Mouse (Mus musculus) cerebellum, adult (tissue): ENCODE measurements around the gene Clstn2.

ENCODE experiments used
- ATAC-seq: cut with Nextera tagmentation; 2 replicates; pipeline ENCODE4 v1.9.2; 2017; ENCODE audit warnings: mild to moderate bottlenecking, moderate library complexity, mixed read lengths; ENCODE audit not compliant: insufficient number of reproducible peaks, low FRiP score, low TSS enrichment

Clstn2 gene

DNA sequence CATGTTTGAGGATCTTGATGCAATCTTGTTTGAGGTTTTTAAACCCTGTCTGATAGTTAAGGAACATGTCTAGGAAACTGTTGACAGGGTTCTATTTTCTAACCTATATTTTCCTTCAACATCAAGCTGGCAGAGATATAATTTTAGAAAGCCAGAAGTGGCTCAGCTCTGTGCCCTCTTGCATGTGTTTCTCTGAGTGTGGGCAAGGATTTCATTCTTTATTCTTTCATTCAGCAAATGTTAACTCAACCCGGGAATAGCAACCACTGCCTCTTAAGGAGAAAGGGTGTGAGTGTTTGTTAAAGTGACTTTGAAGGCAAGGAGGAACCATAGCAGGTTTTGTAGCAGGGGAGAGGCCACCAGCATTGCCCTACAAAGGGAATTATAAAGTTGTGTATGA, 337.7 kb downstream of the Clstn2 start:
- ATAC-seq: no peak

DNA sequence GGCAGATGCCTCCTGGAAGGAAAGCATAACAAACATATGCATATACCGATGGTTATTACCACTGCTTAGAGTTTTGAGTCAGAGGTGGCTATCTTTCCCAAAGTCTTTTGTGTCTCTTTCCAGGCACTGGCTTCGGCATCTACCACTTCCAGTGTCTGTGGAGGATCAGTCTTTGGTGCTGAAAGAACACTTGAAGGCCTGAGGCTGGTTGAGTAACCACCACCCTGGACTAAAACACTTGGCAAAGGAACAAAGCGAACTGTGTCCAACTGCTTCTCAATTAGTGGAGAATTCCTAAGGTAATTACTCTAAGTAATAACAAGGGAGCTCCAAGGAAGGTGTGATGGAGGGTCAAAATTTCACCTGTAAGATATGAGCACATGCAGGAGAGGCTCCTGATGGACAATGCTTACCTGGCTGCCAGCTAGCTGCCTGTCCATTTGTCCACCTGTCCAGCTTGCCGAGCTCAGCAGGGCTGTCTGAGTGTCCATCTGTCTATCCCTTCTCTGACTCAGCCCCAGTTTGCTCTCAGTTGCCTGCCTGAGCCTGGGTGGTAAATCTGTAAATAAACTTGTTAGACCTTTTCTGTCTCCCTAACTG, 346.1 kb downstream of the Clstn2 start:
- no peak for ATAC-seq

DNA sequence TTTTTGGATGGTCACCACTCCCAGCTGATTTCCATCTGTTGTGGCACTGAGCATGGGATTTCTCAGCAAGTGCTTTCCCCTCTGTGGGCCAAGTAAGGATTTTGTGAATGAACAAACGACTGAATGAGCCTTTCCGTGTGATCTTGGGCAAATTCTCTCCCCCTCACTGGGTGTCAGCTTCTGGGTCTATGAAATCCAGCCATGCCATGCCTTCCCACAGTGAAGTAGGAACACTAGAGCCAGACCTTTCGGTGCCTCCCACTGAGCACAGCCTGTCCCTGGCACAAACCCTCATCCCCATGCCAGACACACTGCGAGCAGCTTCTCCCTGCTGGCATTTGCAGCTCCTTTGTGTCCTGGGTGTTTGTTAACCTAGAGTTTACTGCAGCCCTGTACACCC, 347.3 kb downstream of the Clstn2 start:
- peak; percentile 94 for ATAC-seq

DNA sequence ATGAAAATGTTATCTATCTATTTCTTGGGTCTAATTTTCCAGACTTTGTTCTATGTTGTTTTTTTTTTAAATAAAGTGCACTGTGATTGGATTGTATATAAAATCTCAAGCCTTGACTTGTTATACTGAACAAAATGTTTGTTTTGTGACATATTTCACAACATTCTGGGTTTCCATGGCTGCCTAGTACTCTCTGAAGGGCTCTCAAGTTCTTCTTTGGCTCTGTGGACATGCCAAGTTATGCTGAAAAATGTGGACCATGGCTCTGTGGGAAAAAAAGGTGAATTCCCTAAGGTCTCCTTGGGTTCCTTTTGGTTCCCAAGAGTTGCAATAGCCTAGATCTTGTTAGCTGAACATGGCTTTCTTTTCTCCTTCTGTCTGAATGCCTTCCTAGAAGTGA, 353.1 kb downstream of the Clstn2 start:
- ATAC-seq: no peak

DNA sequence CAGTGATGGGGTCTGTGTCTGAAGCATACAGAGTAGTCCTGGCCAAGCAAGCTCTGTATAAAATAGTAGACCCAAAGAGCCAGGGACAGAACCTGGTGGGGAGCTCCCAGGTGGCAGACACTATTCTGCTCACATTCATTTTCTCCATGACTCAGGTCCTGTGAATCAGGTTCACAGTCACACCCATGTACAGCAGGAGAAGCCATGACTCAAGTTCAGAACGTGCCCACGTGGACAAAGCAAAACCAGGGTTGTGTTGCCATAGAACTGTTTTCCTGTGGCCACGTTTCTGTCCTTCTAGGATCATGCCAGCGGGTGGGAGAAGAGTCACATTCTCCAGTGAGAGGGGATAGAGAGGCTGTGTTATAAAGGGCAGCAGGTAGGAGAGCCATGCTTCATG, 353.9 kb downstream of the Clstn2 start:
- no peak for ATAC-seq

DNA sequence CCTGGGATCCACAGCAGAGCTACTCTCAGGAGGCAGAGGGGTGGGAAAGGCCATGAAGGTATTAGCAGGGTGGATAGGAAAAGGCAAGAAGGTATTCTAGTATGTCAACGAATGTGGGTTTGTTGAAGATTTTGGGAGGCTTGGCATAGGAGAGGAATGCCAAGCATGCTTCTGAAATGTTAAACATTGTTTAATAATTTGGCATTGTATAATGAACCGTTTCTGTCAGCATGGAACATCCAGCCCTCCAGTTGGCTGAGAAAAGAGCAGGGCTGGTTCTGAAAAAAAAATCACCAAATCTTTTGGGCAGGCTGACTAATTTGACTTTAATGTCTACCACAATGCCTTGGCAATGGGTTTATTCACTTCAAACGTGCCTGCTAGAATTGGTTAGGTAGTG, 355.9 kb downstream of the Clstn2 start:
- no peak for ATAC-seq

DNA sequence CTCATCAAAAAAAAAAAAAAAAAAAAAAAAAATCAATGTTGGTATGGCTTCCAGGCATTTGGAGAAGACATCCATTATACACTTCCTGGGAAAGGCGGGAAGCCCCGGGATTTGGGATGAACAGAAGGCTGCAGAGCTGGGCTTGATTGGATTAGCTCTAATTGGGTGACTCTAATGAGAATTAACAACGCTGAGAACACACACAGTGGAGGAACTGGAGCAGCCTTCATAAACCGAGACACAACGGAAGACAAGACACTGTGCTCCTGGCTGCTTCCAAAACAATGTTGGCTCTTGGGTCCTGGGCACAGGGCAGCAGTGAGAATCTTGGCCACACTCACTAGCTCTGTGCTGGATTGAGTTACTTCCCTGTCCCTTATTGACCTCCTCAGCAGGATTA, 360.3 kb downstream of the Clstn2 start:
- ATAC-seq: no peak

DNA sequence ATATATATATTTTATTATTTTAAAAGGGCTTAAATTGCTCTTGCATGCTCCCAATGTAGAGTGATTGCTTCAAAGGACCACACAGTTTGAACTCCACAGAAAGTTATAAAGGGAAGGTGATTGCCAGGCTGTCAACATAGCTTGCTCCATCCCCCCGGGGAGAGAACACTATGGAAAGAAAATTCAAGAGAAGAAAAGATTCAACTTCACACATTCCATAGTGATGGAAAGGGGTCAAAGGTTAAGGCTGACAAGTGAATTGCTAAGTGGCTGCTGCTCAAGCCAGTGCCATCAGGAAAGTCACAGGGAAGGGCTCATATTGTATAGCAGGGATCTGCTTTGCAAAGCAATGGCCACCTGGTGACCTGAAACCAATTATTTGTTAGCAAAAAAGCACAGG, 360.8 kb downstream of the Clstn2 start:
- ATAC-seq: no peak

DNA sequence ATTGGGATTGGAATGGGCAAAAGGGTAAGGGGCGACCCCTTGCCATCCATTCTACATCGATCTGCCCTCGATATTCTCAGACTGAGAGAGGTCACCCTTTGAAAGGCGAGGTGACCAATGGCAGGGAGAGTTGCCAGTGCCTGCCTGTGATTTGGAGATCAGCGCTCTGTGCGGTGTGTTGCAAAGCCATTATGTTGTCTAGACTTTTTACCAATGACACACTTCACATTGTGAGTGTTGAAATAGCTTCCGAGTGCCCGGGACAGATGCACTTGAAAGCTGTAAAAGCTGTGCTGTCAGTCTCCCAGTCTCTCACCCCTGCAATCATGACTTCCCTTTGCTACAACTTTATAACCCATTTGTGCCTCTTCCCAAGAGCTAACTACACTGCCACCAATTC, 362.3 kb downstream of the Clstn2 start:
- no peak for ATAC-seq

DNA sequence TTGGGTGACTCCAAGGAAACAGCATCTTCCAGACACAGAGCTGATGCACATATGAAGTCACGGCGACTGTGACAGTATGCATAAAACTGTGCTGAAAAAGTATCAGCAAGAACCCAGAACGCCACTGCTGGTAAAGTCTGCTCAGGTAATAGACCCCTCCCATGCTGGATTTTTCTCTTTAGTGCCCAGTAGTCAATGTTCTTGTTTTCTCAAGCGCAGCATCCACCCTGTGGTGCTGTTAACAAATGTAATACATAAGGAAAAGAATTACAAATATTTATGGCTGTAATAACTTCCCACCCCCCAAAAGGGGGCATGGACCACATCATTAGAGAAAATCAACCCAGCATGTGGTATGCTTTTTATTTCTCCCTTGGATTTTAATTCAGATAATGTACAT, 372.0 kb downstream of the Clstn2 start:
- ATAC-seq: no peak

DNA sequence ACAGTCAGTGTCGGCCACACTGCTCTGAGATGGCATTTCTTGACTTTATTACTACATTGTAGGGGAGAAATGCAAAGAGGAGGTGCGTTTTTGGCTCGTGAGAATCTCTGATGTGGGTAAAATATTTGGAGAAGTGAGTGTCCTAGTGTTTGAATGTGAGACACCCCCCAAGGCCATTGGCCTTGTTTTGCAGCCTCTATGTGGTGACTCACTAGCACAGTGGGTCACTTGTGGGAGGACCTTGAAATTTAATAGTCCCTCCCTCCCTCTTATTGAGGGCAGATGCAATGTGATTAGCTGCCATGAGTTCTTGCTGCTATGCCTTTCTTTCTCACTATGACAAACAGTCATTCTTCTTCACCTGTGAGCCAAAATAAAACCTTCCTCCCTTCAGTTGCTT, 374.2 kb downstream of the Clstn2 start:
- no peak for ATAC-seq

DNA sequence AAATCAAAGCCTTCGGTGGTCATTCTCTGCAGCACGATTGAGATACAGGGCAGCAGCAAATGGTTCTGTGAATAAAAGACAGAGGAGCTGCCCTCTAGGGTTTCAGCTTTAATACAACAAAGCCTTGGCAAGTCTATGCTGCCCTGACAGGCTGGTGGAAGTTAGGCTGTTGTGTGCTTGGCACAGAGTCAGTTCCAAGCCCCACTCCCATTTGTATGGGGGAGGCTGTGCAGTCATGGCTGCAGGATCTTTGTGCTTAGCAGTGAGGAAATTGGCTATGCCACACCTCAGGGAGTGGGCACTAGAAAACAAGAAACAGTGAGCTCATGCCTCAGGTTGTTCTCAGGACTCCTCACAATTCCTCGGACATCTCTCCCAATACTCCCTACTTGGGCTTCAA, 384.6 kb downstream of the Clstn2 start:
- ATAC-seq: no peak

DNA sequence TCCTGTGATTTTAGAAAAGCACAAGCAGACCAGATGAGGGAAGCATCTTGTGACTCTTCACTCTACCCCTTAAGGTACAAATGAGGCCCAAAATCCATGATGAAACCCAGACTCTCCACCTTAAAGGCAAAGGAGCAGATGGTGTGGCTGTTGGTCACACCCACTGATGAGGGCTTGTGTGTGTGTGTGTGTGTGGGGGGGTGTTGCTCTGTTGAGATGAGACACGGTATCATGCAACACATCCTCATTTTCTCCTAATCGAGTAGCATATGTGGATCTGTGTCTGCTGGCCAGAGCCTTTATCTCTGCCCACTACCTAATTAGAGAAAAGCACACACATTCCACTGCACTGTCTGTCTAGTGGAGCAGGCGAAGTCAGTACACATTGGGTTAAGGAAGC, 387.2 kb downstream of the Clstn2 start:
- no peak for ATAC-seq

DNA sequence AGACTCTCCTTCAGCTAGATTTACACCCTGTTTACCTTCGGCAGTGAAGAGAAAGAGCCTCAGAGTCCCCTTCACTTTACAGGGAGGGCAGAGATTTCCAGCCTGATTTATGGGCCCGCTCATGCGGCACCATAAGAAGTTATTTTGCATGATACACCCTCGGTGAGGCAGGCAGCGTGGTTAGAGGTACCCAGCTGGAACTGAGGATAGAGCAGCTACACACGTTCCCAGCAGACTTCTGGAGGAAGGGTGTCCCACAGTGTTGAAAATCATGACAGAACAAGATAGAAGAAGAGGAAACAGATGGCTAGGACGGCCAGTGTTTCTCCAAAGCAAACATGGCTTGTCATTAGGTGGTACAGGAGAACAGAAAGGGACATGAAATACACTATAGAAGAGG, 390.6 kb downstream of the Clstn2 start:
- ATAC-seq: no peak

DNA sequence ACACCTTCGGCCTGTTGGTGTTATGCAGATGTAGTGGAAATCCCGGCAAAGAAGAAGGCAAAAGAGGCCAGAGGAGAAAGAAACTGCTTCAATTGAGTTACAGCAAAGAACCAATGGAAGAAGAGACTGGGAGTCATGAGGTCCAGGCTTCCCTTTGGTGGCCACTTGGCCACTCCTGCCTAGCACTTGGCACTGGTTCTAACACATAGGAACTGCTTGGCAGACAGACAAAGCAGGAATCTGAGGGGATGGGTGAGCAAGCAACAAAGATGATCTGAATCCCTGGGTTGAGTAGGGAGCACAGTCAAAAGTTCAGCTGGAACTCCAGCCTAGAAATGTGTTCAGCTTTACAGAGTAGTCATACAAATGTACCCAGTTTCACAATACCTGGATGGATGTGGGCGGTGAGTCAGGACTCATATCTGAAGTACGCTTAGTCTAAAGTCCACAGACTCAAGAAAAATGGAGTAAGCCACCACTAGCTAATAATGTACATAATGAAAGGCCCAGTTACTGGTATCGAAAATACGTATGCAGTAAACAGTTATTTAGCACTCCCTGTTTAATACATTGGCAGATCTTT, 392.9 kb downstream of the Clstn2 start:
- ATAC-seq: no peak

DNA sequence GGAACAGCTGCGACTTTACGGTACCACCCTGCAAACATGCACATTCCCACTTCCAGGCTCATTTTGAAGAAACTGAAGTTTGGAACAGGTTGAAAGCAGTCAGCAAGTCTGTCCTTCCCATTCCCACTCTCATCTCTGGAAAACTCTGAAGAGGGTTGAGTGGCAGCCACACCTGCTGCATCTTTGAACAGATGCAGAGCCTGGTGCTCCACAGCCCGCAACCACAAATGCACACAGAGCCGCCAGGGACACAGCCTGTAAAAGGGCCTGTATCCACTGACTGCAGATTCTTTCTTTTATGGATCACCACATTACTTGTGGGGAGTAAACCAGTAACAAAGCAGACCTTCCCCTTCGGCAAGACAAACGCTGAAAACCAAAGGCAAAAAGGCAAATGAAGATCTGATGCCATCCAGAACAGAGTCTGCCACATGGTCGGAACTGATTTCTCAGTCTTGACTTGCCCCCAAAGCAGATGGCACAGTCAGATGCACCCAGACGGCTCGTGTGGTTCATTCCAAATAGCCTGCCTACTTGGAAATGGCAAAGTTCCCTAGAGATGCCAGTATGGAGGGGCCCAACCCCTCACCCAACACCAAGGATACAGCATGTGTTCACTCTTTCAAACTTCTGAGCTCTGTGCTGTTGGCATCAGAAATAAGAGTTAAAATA, 394.2 kb downstream of the Clstn2 start:
- ATAC-seq: no peak

DNA sequence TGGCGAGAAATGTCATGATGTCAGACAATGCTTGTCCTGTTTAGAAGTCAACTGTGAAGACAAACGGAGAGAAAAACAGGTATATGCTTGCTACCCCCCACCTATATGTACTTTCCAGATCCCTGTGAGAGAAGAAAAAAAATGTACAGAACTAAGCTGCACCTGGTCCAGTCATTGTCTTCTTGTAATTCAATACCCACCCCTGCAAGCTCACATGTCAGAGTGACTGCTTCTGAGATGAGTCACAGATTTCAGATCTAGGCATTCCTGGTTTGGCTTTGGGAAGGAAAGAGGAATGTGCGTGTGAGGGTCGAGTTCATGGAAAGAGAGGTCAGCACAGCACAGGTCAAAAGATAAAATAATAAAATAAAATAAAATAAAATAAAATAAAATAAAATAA, 397.6 kb downstream of the Clstn2 start:
- ATAC-seq: no peak

DNA sequence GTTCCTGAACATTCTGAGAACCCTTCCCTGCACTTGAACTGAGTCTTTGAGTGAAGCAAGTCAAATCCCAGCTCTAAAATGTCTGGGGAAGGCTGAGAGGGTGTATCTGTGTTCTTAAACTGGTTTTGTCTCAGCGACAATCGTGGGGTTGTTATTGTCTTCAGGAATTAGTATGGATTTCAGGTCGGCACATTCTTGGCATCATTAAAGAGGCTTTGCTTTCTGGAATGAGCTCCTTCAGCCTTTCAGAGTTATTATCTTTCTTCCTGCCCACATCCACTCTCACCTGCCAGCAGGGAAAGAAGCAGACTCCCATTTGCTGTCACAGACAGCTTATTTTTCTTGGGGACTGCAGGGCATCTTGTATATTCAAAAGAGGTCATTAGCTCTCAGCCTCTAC, 398.1 kb downstream of the Clstn2 start:
- no peak for ATAC-seq

DNA sequence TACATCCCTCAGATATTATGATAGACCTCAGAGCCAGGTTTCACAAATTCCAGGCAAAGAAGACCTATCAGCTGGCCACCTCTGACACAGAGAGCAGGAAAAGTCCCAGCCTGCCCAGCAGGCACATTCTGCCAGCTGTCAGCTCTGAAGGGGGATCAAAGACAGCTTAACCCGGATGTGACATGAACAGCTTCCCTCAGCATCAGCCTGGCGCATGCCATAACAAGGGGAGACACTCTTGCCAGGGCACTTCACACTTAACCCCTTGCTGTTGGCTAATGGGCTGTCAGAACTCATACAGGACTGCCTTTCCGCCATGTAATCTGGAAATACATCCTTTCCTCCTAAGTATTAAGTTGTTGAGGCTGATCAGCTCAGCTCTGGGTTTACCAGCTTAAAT, 403.8 kb downstream of the Clstn2 start:
- ATAC-seq: no peak

DNA sequence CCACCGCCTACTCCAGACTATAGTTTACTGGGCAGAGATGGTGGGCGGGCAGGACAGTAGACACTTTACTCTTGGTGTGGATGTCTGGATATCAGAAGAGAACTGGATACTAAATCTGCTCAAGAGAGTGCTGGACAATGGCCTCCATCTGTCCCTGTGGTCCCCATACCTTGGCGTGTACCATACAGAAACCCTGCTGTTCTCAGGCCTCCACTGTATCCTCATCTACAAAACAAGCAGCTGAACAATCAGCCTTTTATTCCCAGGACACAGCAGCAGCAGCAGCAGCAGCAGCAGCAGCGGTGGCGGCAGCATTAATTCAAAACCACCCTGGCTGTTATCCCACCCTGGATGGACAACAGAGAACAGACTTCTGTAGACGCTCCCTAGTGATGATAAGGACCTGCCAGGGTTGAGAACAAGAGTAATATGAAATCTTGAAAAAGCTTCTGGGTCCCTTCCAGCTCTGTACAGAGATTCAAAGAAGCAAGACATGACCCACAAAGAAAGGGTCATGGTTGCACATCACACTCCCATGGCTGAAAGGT, 404.5 kb downstream of the Clstn2 start:
- ATAC-seq: no peak

DNA sequence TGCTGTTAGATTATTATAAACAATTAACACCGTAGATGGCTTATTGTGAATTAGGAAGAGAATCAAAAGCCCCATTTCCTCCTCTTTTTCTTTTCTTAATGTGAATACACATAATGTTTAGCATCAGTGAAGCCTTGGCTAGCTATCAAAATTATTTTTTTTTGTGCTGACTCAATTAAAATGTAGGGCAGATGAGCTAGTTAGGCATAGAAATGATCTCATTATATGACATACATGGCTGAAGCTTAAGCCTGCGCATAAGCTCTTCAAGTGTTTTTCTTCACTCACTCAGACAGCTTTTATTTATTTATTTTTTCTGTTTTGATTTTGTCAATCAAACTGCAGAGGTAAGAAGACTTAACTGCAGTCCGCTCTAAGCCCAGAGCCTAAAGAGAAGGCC, 405.1 kb downstream of the Clstn2 start:
- no peak for ATAC-seq

DNA sequence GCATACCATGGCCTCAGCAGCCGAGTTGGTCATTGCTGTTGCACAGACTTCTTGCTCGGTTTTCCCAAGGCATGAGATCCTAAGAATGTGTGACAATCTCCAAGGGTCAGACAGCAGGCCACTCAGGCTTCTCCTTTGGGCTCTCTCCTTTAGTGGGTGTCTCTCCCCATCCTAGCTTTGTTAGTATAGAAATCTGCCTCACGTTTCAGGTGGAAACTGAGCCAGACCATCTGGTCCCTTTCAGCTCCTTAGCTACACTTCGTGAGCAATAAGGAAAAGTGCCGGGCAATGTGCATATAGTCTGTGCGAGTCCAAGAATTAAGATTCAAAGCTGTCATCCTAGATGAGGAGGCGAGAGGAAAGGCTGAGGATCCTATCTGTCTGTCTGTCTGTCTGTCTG, 422.4 kb downstream of the Clstn2 start:
- ATAC-seq: no peak
